Mouse (Mus musculus) spleen, embryonic (tissue): ENCODE measurements around the gene Klf15.

Experiments
- CTCF ChIA-PET: fragments of 350-600 bp; sonication (Branson Sonifier 250); formaldehyde crosslinking; loops from one replicate; lab custom pipeline; 2022; lab: Charles Lee

Klf15 gene

GRCm38 (mm10) chr6:90463890-90464421 is 1.6 kb downstream of the Klf15 start:
- CTCF ChIA-PET, result no interaction called here

DNA sequence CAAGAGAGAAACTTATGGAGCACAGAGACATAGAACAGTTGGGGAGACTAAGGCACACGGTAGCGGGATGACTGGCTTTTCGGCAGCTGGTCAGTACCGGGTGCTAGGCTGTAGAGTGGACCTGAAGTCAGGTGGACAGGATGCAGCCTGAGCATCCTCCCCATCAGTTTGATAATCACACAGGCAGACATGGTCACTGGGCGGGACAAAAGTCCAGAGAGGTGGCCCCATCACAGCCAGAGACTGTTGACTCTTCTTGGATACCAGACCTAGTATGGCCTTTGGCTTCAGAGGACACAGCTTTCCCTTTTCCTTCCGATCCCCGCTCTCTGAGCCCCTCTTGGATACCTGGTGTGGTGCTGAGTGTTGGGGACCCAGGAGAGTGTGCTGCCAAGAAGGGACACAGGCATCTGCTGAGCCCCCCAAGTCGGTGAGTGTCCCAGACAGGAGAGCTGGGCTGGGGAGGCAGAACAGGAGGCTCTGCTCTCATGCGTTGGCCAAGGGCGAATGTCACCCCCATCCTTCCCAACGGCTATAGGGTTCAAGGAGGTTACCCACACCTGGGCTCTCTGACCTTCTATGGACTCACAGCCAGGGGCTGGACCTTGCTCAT is 2.8 kb downstream of the Klf15 start:
- CTCF ChIA-PET, result no interaction called here

GRCm38 (mm10) chr6:90466079-90466478 is 3.7 kb downstream of the Klf15 start:
- CTCF ChIA-PET, result no interaction called here

- CTCF ChIA-PET, result no interaction called here
These were observed 4.6 kb downstream of the Klf15 start for GRCm38 (mm10) chr6:90466847-90467410.

DNA sequence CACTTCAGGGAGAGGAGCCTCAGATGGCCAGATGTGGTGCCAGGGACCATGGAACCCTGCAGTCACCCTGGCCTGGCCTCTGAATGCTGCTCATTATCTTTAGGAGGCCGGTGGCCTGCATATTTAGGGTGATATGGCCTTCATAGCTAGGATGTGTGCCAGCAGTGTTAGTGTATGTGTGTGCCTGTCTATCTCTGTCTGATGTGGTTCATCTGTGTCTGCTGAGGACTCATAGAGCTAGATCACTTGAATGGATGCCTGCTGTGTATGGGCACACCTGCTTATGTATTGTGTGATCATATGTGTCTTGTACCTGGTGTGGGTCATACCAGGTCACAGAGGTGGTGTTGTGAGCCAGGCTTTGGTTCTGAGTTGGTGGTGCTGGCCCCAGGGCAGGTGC is 5.8 kb downstream of the Klf15 start:
- CTCF ChIA-PET, result no interaction called here

DNA sequence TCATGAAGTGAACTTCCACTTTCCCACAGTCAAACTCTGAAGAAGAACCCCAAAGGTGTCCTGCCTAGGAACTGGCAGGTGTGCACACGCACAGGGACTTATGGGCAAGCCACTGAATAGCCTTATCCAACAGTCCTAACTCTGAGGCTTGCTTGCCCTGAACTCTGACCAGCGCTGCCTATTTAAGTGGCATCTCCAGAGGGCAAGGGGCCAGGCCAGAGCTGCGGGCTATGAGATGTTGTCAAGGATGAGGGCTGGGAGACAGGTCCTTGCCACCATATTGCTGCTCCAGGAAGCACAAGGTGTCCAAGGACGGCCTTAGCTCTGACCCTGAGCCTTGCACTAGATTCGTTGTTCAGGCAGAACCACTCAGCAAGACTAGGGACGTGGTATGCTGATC is 6.7 kb downstream of the Klf15 start:
- CTCF ChIA-PET, result no interaction called here

DNA sequence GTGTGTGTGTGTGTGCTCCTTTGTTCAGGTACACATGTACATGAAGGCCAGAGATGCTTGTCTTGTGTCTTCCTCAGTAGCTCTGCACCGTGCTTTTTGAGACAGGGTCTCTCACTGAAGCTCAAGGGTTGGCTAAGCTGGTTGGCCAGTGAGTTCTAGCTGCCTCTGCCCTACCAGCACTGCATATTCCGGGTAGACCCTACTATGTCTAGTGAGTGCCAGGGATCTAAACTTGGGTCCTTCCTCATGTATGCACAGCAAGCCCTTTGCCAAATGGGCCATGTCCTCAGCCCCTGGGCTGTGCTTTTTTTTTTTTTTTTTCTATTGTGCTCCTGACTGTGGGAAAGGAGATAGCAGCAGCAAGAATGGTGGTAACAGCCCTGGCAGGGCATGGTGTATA is 7.9 kb downstream of the Klf15 start:
- CTCF ChIA-PET, result no interaction called here

DNA sequence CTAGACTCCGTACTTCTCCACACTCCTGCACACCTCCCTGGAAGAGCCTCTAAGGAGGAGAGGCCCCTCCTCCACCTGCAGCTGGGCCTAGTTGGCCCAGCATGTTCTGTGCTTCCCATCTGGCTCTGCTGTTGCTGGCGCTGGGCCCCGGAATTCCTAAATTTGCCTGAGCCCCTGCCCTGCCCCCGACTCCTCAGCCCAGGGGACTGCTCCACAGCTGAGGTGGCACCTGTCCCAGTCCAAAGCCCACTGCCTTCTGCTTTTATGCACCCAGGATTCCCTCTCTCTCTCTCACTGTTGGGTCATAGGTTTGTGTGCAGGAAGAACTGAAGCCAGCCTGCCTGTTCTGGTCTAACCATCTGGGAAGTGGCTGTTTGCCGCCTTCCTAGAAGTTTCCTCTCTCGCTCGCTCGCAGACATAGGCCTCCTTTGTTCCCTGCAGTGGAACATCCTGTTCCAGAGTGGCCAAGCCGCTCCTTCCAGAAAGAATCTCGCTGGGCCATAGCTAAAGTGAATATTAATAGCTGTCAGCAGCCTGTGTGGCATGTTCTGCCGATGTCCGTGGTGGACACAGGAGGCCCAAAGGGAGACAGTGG is 8.7 kb downstream of the Klf15 start:
- CTCF ChIA-PET, result no interaction called here

GRCm38 (mm10) chr6:90472079-90472478 is 9.7 kb downstream of the Klf15 start:
- CTCF ChIA-PET, result no interaction called here

GRCm38 (mm10) chr6:90472697-90473096 is 10.3 kb downstream of the Klf15 start:
- CTCF ChIA-PET, result no interaction called here

DNA sequence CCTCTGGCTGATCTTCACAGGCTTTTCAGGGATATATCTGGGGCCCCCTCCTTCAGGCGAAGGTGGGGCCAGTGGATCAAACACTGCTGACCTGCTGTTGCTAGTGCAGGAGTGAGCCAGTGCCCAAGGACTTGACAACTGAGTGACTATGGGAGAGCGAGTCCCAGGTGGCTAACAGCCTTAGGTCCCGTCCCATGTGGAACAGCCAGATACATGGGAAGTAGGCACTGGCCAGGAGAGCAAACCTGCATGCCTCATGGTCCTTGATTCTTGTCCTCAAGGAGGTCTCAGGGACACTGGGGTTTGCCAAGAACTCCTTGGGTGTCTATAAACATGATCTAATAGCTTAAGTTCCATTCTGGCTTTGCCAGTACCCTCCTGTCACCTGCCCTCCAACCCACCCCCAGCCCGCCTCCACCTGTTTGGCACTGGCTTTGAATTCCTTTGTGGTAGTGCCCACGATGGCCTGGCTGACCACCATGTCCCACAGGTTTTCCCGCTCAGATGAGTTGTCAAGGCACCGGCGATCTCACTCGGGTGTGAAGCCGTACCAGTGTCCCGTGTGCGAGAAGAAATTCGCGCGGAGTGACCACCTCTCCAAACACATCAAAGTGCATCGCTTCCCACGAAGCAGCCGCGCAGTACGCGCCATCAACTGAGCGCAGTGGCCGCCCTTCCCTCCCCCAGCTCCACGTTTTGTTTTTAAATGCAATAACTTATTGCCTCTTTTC is 11.4 kb downstream of the Klf15 start:
- CTCF ChIA-PET, result no interaction called here

DNA sequence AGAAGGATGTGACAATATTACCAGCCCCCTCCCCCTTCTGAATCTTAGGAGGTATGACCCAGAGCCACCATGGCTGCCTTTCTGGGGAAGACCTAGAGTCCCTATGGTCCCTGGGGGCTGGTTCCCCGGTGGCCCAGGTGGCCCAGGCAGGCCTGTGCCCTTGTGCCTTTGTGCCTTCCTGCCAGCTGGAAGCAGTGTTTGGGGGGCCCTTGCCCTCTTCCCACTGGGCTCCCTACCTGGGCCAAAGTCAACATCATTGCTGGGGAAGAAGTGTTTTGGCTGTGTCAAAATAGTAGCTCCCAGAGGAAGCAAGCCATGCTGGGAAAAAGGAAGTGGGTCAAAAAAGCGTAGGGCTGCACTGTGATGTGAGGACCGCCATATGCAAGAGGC is 12.0 kb downstream of the Klf15 start:
- CTCF ChIA-PET, result no interaction called here

- CTCF ChIA-PET, result no interaction called here
These were observed 12.9 kb downstream of the Klf15 start for GRCm38 (mm10) chr6:90475176-90475853.

GRCm38 (mm10) chr6:90475854-90476212 is 13.5 kb downstream of the Klf15 start:
- CTCF ChIA-PET, result no interaction called here

- CTCF ChIA-PET, result no interaction called here
These were observed 14.7 kb downstream of the Klf15 start for GRCm38 (mm10) chr6:90476941-90477518.

- CTCF ChIA-PET, result no interaction called here
These were observed 21.9 kb downstream of the Klf15 start for GRCm38 (mm10) chr6:90484249-90484648.

DNA sequence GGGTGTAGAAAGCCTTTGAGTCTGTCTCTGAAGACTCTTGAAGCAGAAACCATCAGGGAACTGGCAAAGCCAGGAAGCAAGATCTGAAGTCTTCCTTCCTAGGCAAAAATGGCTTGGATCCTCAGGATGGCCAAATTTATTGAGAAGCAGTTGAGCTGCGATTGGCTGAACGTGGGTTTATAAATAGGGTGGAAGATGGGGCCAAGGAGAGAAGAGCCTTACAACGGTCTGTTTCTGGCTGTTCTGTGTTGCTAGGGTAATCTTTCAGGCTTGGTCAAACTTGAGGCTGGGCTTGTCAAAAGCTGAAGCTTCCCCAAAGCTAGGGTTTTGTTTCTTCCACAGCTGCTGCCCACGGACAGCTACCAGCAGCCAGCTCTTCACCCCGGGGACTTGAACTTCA is 22.5 kb downstream of the Klf15 start:
- CTCF ChIA-PET, result no interaction called here

DNA sequence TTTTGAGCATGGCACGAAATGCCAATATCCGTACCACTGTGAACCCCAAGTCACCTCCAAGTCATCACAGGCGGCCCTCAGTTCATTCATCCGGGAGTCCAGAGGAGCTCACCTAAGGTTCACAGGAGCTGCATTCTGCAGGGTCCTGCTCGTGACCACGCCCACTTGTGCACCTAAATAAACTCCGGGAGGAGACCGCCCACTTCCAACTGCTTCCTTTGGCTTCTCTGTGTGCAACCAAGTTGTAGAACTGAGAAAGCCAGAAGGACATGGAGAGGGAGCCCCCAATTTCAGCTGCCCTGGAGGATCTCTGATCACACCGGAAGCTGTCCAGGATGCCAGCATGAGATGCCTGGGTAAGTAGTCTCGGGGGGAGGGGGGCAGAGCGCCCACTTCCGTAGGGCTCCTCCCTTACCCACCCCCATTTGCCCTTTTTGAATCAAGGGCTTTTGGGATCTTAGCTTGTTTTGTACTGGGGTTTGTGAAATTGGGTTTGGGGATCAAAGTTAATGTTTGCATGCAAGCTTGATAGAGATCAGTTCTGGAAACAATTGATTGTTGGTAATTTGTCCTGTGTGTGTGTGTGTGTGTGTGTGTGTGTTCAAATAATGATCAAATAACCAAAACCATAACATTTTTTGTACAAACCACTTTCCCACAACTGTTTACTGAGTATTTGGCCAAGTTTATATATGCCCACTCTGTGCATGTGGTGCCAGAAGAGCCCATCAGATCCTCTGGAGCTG is 24.0 kb downstream of the Klf15 start, which contains the start of gene Aldh1l1:
Aldh1l1 (plus strand) TSS at position 252 of the 746 bp plus-strand sequence.
- CTCF ChIA-PET, result no interaction called here

DNA sequence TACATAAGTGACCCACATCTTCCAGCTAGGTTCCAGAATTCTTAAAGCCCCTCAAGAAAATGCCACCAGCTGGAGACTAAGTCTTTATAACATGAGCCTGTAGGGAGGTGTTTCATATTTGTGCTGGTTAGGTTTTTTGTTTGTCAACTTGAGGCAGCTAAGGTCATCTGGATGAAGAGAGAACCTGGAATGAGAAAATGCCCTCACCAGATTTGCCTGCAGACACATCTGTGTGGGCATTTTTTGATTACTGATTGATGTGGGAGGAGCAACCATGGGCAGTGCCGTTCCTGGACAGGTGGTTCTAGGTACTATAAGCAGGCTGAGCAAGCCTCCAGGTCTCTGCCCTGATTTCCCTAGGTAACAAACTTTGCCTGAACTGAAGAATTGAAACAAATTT is 25.2 kb downstream of the Klf15 start:
- CTCF ChIA-PET, result no interaction called here

GRCm38 (mm10) chr6:90489532-90489931 is 27.2 kb downstream of the Klf15 start:
- CTCF ChIA-PET, result no interaction called here

- CTCF ChIA-PET, result no interaction called here
These were observed 28.6 kb downstream of the Klf15 start for GRCm38 (mm10) chr6:90490976-90491375.
